Mouse (Mus musculus) Muller cell, postnatal 12 days (primary cell): ENCODE measurements around the gene Pacsin2.
"Not testable (repeated sequence)": the region's sequence is repeated elsewhere in the genome, so short reads cannot be mapped to it uniquely, and the experiment has no call there.

Experiments used
- DNase-seq: peaks from one replicate; pipeline ENCODE4 v3.0.0-alpha.2; 2015; ENCODE audit errors: inconsistent ontology term

The Pacsin2 gene

GRCm38 (mm10) chr15:83479818-83480217 lies 15.4 kb upstream of the Pacsin2 start:
- DNase-seq: no peak

- no peak for DNase-seq
Observed at GRCm38 (mm10) chr15:83478096-83478495, 13.7 kb upstream of the Pacsin2 start.

GRCm38 (mm10) chr15:83476593-83477273 lies 12.3 kb upstream of the Pacsin2 start:
- no peak for DNase-seq

GRCm38 (mm10) chr15:83474466-83474836 lies 10.0 kb upstream of the Pacsin2 start:
- DNase-seq: no peak

- DNase-seq: peak; percentile 56
Observed at GRCm38 (mm10) chr15:83473832-83474465, 9.5 kb upstream of the Pacsin2 start.

- DNase-seq: no peak
Observed at GRCm38 (mm10) chr15:83473251-83473650, 8.8 kb upstream of the Pacsin2 start.

- peak; percentile 91 for DNase-seq
Observed at GRCm38 (mm10) chr15:83471476-83471875, 7.1 kb upstream of the Pacsin2 start.

GRCm38 (mm10) chr15:83470443-83470842 lies 6.0 kb upstream of the Pacsin2 start:
- DNase-seq: no peak

GRCm38 (mm10) chr15:83469279-83469821 lies 4.9 kb upstream of the Pacsin2 start:
- no peak for DNase-seq

GRCm38 (mm10) chr15:83467232-83467966 lies 3.0 kb upstream of the Pacsin2 start:
- DNase-seq: peak; percentile 61

GRCm38 (mm10) chr15:83466331-83466730 lies 1.9 kb upstream of the Pacsin2 start:
- DNase-seq: no peak

GRCm38 (mm10) chr15:83464905-83465650 lies 672 bp upstream of the Pacsin2 start:
- DNase-seq: no peak

GRCm38 (mm10) chr15:83463369-83464082 lies 880 bp downstream of the Pacsin2 start:
- DNase-seq: peak; percentile 40

GRCm38 (mm10) chr15:83462349-83462748 lies 2.1 kb downstream of the Pacsin2 start:
- not testable (repeated sequence) for DNase-seq

- DNase-seq: no peak
Observed at GRCm38 (mm10) chr15:83460891-83461290, 3.5 kb downstream of the Pacsin2 start.

GRCm38 (mm10) chr15:83457541-83457940 lies 6.9 kb downstream of the Pacsin2 start:
- no peak for DNase-seq

GRCm38 (mm10) chr15:83455637-83456036 lies 8.8 kb downstream of the Pacsin2 start:
- DNase-seq: no peak

GRCm38 (mm10) chr15:83455034-83455433 lies 9.4 kb downstream of the Pacsin2 start:
- no peak for DNase-seq

- no peak for DNase-seq
Observed at GRCm38 (mm10) chr15:83454419-83454818, 10.0 kb downstream of the Pacsin2 start.

- DNase-seq: no peak
Observed at GRCm38 (mm10) chr15:83453879-83454278, 10.5 kb downstream of the Pacsin2 start.

- DNase-seq: no peak
Observed at GRCm38 (mm10) chr15:83452219-83452760, 12.1 kb downstream of the Pacsin2 start.
